Mouse (Mus musculus) brain, embryonic 14.5 days (tissue): ENCODE data around the gene Hoxa11.

Experiments used
- CTCF ChIP-seq: fragments of 200-500 bp; IDR thresholded peaks from 2 replicates; pipeline ENCODE4 v1.5.1; 2012; ENCODE audit warnings: inconsistent platforms, mild to moderate bottlenecking, moderate library complexity, borderline replicate concordance; ENCODE audit not compliant: insufficient read depth, insufficient read length; ENCODE audit errors: extremely low read depth
- POLR2A ChIP-seq: fragments of 200-500 bp; IDR thresholded peaks from 2 replicates; pipeline ENCODE4 v1.6.1; 2012; ENCODE audit warnings: mild to moderate bottlenecking, inconsistent platforms, borderline replicate concordance; ENCODE audit not compliant: poor library complexity, insufficient read depth, insufficient read length, severe bottlenecking; ENCODE audit errors: extremely low read depth

GRCm38 (mm10) chr6:52223939-52224760, 21.5 kb downstream of the Hoxa11 start:
- no peak for TF ChIP-seq POLR2A
- no peak for TF ChIP-seq CTCF
